Mouse (Mus musculus): ENCODE results near the gene Rpgr. TPM values are rescaled to one million over a fixed set of nuclear protein-coding genes. Genes with fewer than 3 reads are reported as not detected.

Gene Rpgr
- 1 to 10 TPM; 1.4 to 2.0 TPM for total RNA-seq (2023)

GRCm38 (mm10) chrX:10216410-10216949, at the start of gene Rpgr:
TSS of gene Rpgr (minus strand) at chrX:10216920.

GRCm38 (mm10) chrX:10251852-10252504, 35.3 kb upstream of the Rpgr start, which contains the start of gene Otc:
TSS of gene Otc (plus strand) at chrX:10252305.

GRCm38 (mm10) chrX:10117065-10117719, 99.5 kb downstream of the Rpgr start, which contains the start of gene Srpx:
TSS of gene Srpx (minus strand) at chrX:10117709.

Other genes with a start within 250 kb of the Rpgr start
- under 1 TPM in 1 of 2 experiments, not detected in 1; 0.18 TPM for gene Srpx, start 99.2 kb downstream of the Rpgr start, total RNA-seq (2023)
- not detected for gene Otc, start 35.4 kb upstream of the Rpgr start, total RNA-seq (2023)